Mouse (Mus musculus) forebrain, postnatal 0 days (tissue): ENCODE results near the gene Ntn1. TPM values are rescaled to one million over a fixed set of nuclear protein-coding genes. Genes with fewer than 3 reads are reported as not detected.

Experiments used
- ATAC-seq: fragments of 200-750 bp; cut with Nextera tagmentation; 2 replicates; pipeline ENCODE4 v1.8.0; 2017; ENCODE audit warnings: mild to moderate bottlenecking, moderate library complexity
- DNase-seq: peaks from one replicate; pipeline ENCODE4 v3.0.0-alpha.2; 2015
- H3K27ac ChIP-seq: fragments of 300-500 bp; sonication (generic); 2 replicates; pipeline ENCODE4 v1.5.1; 2014; ENCODE audit warnings: low read depth, mild to moderate bottlenecking, antibody characterized with exemption, low read length, moderate library complexity, mixed read lengths
- H3K27me3 ChIP-seq: fragments of 300-500 bp; sonication (generic); 2 replicates; pipeline ENCODE4 v1.6.1; 2014; ENCODE audit warnings: mild to moderate bottlenecking, low read length, mixed read lengths; ENCODE audit not compliant: insufficient read depth
- H3K36me3 ChIP-seq: fragments of 300-500 bp; sonication (generic); 2 replicates; pipeline ENCODE4 v1.6.1; 2014; ENCODE audit warnings: mild to moderate bottlenecking, moderate library complexity; ENCODE audit not compliant: insufficient read depth
- H3K4me1 ChIP-seq: fragments of 300-500 bp; sonication (generic); 2 replicates; pipeline ENCODE4 v1.6.1; 2014; ENCODE audit warnings: antibody characterized with exemption; ENCODE audit not compliant: insufficient read depth
- H3K4me2 ChIP-seq: fragments of 300-500 bp; sonication (generic); 2 replicates; pipeline ENCODE4 v1.6.1; 2014; ENCODE audit warnings: low read depth, mild to moderate bottlenecking, moderate library complexity
- H3K4me3 ChIP-seq: fragments of 300-500 bp; sonication (generic); 2 replicates; pipeline ENCODE4 v1.5.1; 2014; ENCODE audit warnings: low read depth, low read length, mixed read lengths
- H3K9ac ChIP-seq: fragments of 300-500 bp; sonication (generic); 2 replicates; pipeline ENCODE4 v1.6.1; 2014; ENCODE audit warnings: mild to moderate bottlenecking
- H3K9me3 ChIP-seq: fragments of 300-500 bp; sonication (generic); 2 replicates; pipeline ENCODE4 v1.6.1; 2016; ENCODE audit warnings: low read length
- CTCF ChIP-seq: sonication (generic); IDR thresholded peaks from 2 replicates; pipeline ENCODE4 v1.5.1; 2016; ENCODE audit warnings: antibody characterized with exemption, control low read depth, low read depth
- WGBS: fragments of 180-500 bp; shearing (Covaris S2); extraction: QIAGEN DNeasy Blood & Tissue Kit; methylation state at CpG from one replicate; pipeline ENCODE4 v1.1.7; 2014; 5-methylcytosine and 5-hydroxymethylcytosine counted together
- polyA plus RNA-seq: library from polyadenylated mRNA; unstranded; fragments of >200 nt; fragmentation: Nextera tagmentation; extraction: Ambion mirVana; gene quantifications from 2 replicates; pipeline ENCODE4 v1.2.1, GENCODE M21; 2015
- total RNA-seq: library from RNA; depleted of rRNA; stranded (reverse); fragments of >200 nt; gene quantifications from 2 replicates; pipeline ENCODE4 v1.2.3, GENCODE M21; 2014

Ntn1 gene
- total and polyA plus RNA-seq, 2 experiments from 2014 or later: 6.0 to 35.5 TPM

DNA sequence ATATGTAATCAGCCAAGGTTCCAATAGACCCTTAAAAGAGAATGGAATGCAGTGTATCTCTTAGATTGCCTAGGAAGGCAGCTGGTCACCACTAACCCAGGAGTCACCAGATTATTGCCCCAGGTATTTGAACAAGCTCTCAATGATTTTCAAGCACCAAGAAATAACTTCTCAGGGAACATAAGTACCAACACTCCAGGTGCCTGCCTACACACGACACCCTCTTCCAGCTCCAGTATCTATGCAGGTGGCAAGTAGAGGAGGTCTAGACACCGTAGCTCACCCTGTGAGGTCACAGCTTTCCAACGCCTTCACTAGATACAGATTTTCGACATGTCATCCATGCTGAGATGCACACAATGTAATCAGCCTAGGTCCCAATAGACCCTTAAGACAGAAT lies 99.0 kb downstream of the Ntn1 start:
- Histone ChIP-seq H3K27me3 (no peaks in the 10 kb centered on the region), H3K9ac (no peak overlapping the region), H3K4me3 (no peak overlapping the region), H3K4me1 (no peaks in the 10 kb centered on the region), H3K27ac (no peak overlapping the region), H3K9me3 (no peaks in the 10 kb centered on the region), H3K36me3 (no peaks in the 10 kb centered on the region), H3K4me2 (no peak overlapping the region)
- no peak for TF ChIP-seq CTCF
- WGBS: 82% methylated on average over 4 of the region's 4 CpGs
- DNase-seq (no peak), ATAC-seq (no peak)

- no peak for TF ChIP-seq CTCF
- ATAC-seq: no peak
- 93% methylated on average over 5 of the region's 5 CpGs for WGBS
Measured at GRCm38 (mm10) chr11:68295474-68295873, 105.1 kb downstream of the Ntn1 start.

DNA sequence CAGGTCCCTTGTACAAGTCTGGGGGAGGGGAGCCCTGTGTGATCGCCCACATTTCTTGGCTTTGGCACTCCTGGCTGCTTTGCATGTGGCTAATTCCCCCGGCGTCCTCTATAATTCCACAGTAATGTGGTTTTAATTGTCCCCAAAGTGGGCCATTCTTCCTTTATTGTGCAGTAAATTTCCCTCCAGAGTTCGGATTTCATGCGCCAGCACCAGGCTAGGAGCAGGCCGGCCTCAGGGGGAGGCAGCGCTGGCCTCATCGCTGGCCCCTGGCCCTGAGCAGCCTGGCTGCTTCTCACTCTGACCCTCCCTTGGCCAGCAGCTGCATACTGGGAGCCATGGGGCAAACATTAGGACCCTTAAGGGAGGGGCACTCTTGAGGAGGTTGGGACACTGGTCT lies 110.0 kb downstream of the Ntn1 start:
- Histone ChIP-seq H3K4me3 (no peak overlapping the region), H3K4me2 (no peak overlapping the region), H3K27me3 (no peaks in the 10 kb centered on the region), H3K9me3 (no peaks in the 10 kb centered on the region), H3K27ac (no peak overlapping the region), H3K36me3 (no peaks in the 10 kb centered on the region), H3K4me1 (no peaks in the 10 kb centered on the region), H3K9ac (no peak overlapping the region)
- DNase-seq (no peak), ATAC-seq (no peak; the same call in 1 of the 2 replicates)
- TF ChIP-seq CTCF: no peak
- WGBS: 25% methylated on average over 8 of the region's 8 CpGs

More at GRCm38 (mm10) chr11:68295474-68295873, 105.1 kb downstream of the Ntn1 start:
- Histone ChIP-seq H3K9me3 (no peaks in the 10 kb centered on the region), H3K36me3 (no peaks in the 10 kb centered on the region), H3K27me3 (no peaks in the 10 kb centered on the region), H3K27ac (no peak overlapping the region), H3K4me3 (no peak overlapping the region), H3K9ac (no peak overlapping the region), H3K4me1 (no peaks in the 10 kb centered on the region), H3K4me2 (no peak overlapping the region)
- no peak for DNase-seq

GRCm38 (mm10) chr11:68287331-68287730 lies 113.3 kb downstream of the Ntn1 start:
- no peak for TF ChIP-seq CTCF
- DNase-seq: no peak
- Histone ChIP-seq H3K9ac (no peak overlapping the region), H3K4me3 (no peak overlapping the region), H3K27ac (no peak overlapping the region), H3K36me3 (no peaks in the 10 kb centered on the region), H3K4me1 (no peaks in the 10 kb centered on the region), H3K27me3 (no peaks in the 10 kb centered on the region), H3K9me3 (no peaks in the 10 kb centered on the region), H3K4me2 (no peak overlapping the region)
- no peak for ATAC-seq
- WGBS: 69% methylated on average over 5 of the region's 5 CpGs

- no peak overlapping the region for H3K4me2 ChIP-seq
- WGBS: 56% methylated on average over 10 of the region's 10 CpGs
- H3K27ac ChIP-seq: no peak overlapping the region
- ATAC-seq (no peak), DNase-seq (no peak)
- TF ChIP-seq CTCF: no peak
- no peaks in the 10 kb centered on the region for H3K27me3 ChIP-seq
- H3K9ac ChIP-seq: no peak overlapping the region
- H3K4me3 ChIP-seq: no peak overlapping the region
- no peaks in the 10 kb centered on the region for H3K36me3 ChIP-seq
- H3K9me3 ChIP-seq: no peaks in the 10 kb centered on the region
- no peaks in the 10 kb centered on the region for H3K4me1 ChIP-seq
Measured at GRCm38 (mm10) chr11:68286142-68286808, 114.3 kb downstream of the Ntn1 start.

DNA sequence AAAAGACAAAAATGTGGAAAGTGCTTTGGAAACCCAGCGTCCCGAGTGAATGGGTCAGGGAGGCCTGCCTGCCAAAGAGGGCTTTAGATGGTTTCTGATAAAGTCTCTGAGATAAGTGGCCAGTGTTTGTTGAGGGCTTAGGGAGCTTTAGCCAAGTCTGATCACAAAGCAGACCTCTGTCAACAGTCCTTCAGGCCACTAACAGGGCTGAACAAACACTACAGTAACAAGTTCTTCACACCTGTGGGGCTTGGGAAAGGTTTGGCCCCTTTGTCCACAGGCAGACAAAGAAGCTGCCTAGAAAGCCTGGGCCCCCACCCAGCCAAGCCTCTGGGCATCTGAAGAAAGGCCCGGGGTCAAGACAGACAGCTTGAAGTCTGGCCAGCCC lies 114.9 kb downstream of the Ntn1 start:
- Histone ChIP-seq H3K27me3 (no peaks in the 10 kb centered on the region), H3K4me2 (no peak overlapping the region), H3K9ac (no peak overlapping the region), H3K27ac (no peak overlapping the region), H3K9me3 (no peaks in the 10 kb centered on the region), H3K36me3 (no peaks in the 10 kb centered on the region), H3K4me3 (no peak overlapping the region), H3K4me1 (no peaks in the 10 kb centered on the region)
- no peak for TF ChIP-seq CTCF
- 12% methylated on average over 3 of the region's 3 CpGs for WGBS
- ATAC-seq (no peak), DNase-seq (no peak)

GRCm38 (mm10) chr11:68280001-68280510 lies 120.6 kb downstream of the Ntn1 start:
- no peak overlapping the region for H3K4me3 ChIP-seq
- no peaks in the 10 kb centered on the region for H3K36me3 ChIP-seq
- H3K9me3 ChIP-seq: no peaks in the 10 kb centered on the region
- ATAC-seq (no peak), DNase-seq (no peak)
- no peaks in the 10 kb centered on the region for H3K4me1 ChIP-seq
- TF ChIP-seq CTCF: no peak
- no peak overlapping the region for H3K27ac ChIP-seq
- 80% methylated on average over 10 of the region's 10 CpGs for WGBS
- no peak overlapping the region for H3K9ac ChIP-seq
- no peak overlapping the region for H3K4me2 ChIP-seq
- H3K27me3 ChIP-seq: no peaks in the 10 kb centered on the region
